Mouse (Mus musculus): ENCODE data around the gene Creb3l1.

Creb3l1 gene

GRCm38 (mm10) chr2:91963443-91963932 lies 60.8 kb downstream of the Creb3l1 start:
- DNase-seq (ENCODE audit: low read depth, low spot score), result peak; percentile 91

GRCm38 (mm10) chr2:91962864-91963401 lies 61.4 kb downstream of the Creb3l1 start:
- DNase-seq (ENCODE audit: low read depth, low spot score), result no peak

GRCm38 (mm10) chr2:91961901-91962761 lies 62.2 kb downstream of the Creb3l1 start:
- no peak for DNase-seq (ENCODE audit: low read depth, low spot score)

GRCm38 (mm10) chr2:91960459-91960858 lies 63.8 kb downstream of the Creb3l1 start:
- DNase-seq (ENCODE audit: low read depth, low spot score), result no peak

- DNase-seq (ENCODE audit: low read depth, low spot score), result no peak
Measured at GRCm38 (mm10) chr2:91959544-91960410, 64.5 kb downstream of the Creb3l1 start.

GRCm38 (mm10) chr2:91958701-91959457 lies 65.4 kb downstream of the Creb3l1 start:
- peak; percentile 70 for DNase-seq (ENCODE audit: low read depth, low spot score)

GRCm38 (mm10) chr2:91958049-91958448 lies 66.3 kb downstream of the Creb3l1 start:
- DNase-seq (ENCODE audit: low read depth, low spot score), result no peak

GRCm38 (mm10) chr2:91957096-91957495 lies 67.2 kb downstream of the Creb3l1 start:
- DNase-seq (ENCODE audit: low read depth, low spot score), result no peak

- no peak for DNase-seq (ENCODE audit: low read depth, low spot score)
Measured at GRCm38 (mm10) chr2:91955875-91956274, 68.4 kb downstream of the Creb3l1 start.

GRCm38 (mm10) chr2:91955121-91955591 lies 69.1 kb downstream of the Creb3l1 start:
- DNase-seq (ENCODE audit: low read depth, low spot score), result no peak

GRCm38 (mm10) chr2:91953825-91954224 lies 70.5 kb downstream of the Creb3l1 start:
- no peak for DNase-seq (ENCODE audit: low read depth, low spot score)

- no peak for DNase-seq (ENCODE audit: low read depth, low spot score)
Measured at GRCm38 (mm10) chr2:91950275-91951085, 73.8 kb downstream of the Creb3l1 start.

GRCm38 (mm10) chr2:91949411-91950274 lies 74.7 kb downstream of the Creb3l1 start:
- no peak for DNase-seq (ENCODE audit: low read depth, low spot score)

GRCm38 (mm10) chr2:91948792-91949241 lies 75.5 kb downstream of the Creb3l1 start:
- DNase-seq (ENCODE audit: low read depth, low spot score), result no peak

GRCm38 (mm10) chr2:91948151-91948509 lies 76.2 kb downstream of the Creb3l1 start:
- no peak for DNase-seq (ENCODE audit: low read depth, low spot score)

GRCm38 (mm10) chr2:91947397-91948150 lies 76.7 kb downstream of the Creb3l1 start:
- DNase-seq (ENCODE audit: low read depth, low spot score), result no peak

GRCm38 (mm10) chr2:91946836-91947235 lies 77.5 kb downstream of the Creb3l1 start:
- no peak for DNase-seq (ENCODE audit: low read depth, low spot score)

GRCm38 (mm10) chr2:91945483-91945882 lies 78.8 kb downstream of the Creb3l1 start, which contains the start of gene Gm9821:
Gene Gm9821, plus strand, starts transcription at chr2:91945703.
- no peak for DNase-seq (ENCODE audit: low read depth, low spot score)
